Mouse (Mus musculus) left cerebral cortex, adult 6 months (tissue): ENCODE results near the gene Gm12117. TPM values are rescaled to one million over a fixed set of nuclear protein-coding genes. Genes with fewer than 3 reads are reported as not detected.

Experiments
- long read RNA-seq, 2 experiments: library from polyadenylated mRNA; unstranded; transcript quantifications; one replicate each; pipeline ENCODE4 v2.0.0; 2019 to 2020
- polyA plus RNA-seq: library from polyadenylated mRNA; unstranded; fragments of <200 nt; fragmentation: Nextera tagmentation; gene quantifications from 2 replicates; pipeline ENCODE4 v1.2.3, GENCODE M21; 2021

Gene Gm12117
- polyA plus RNA-seq: not detected in 2 replicates
- long read RNA-seq, experiment 1: 0 reads
- long read RNA-seq, experiment 2: 0 reads

GRCm38 (mm10) chr11:33276637-33277036 is at the start of gene Gm12117:
Gm12117 (minus strand) TSS chr11:33276737.

Other genes with a start within 250 kb of the Gm12117 start
- 0.63 and 2.9 TPM in 2 replicates for gene Fgf18, start 129.3 kb downstream of the Gm12117 start, polyA plus RNA-seq
- 332 and 342 TPM in 2 replicates for gene Npm1, start 113.5 kb downstream of the Gm12117 start, polyA plus RNA-seq
- gene Tlx3, start 73.1 kb downstream of the Gm12117 start, polyA plus RNA-seq: not detected in 2 replicates
- gene Ranbp17, start 237.0 kb upstream of the Gm12117 start, polyA plus RNA-seq: 1.0 and 2.4 TPM in 2 replicates